Mouse (Mus musculus): ENCODE data around the gene Glb1. TPM values are rescaled to one million over a fixed set of nuclear protein-coding genes. Genes with fewer than 3 reads are reported as not detected.

Glb1 gene
- polyA plus RNA-seq, 1 experiment from 2014 or later = 58.4 TPM

GRCm38 (mm10) chr9:114480940-114481339, 80.1 kb downstream of the Glb1 start:
- H3K4me3 ChIP-seq (replicated peaks) = no peak overlapping the region
- H3K9ac ChIP-seq = no peak overlapping the region
- H3K4me1 ChIP-seq = no peaks in the 10 kb centered on the region
- H3K27ac ChIP-seq = no peak overlapping the region
- no peaks in the 10 kb centered on the region for H3K36me3 ChIP-seq
- no peak for ATAC-seq (replicated peaks; ENCODE audit: low FRiP score)
- no peaks in the 10 kb centered on the region for H3K27me3 ChIP-seq
- no peaks in the 10 kb centered on the region for H3K9me3 ChIP-seq (replicated peaks)
- H3K4me2 ChIP-seq = no peak overlapping the region
- WGBS = 83% methylated on average over 3 of the region's 3 CpGs

- ATAC-seq (replicated peaks; ENCODE audit: low FRiP score) = no peak
- H3K4me2 ChIP-seq = no peak overlapping the region
Measured at GRCm38 (mm10) chr9:114484771-114485170, 83.9 kb downstream of the Glb1 start.

GRCm38 (mm10) chr9:114486808-114487207, 85.9 kb downstream of the Glb1 start:
- Histone ChIP-seq H3K4me1 (no peaks in the 10 kb centered on the region), H3K4me3 (replicated peaks) (no peak overlapping the region), H3K4me2 (no peak overlapping the region), H3K9ac (no peak overlapping the region), H3K27me3 (no peaks in the 10 kb centered on the region), H3K27ac (no peak overlapping the region), H3K9me3 (replicated peaks) (no peaks in the 10 kb centered on the region), H3K36me3 (no peaks in the 10 kb centered on the region)
- WGBS = 56% methylated on average over 4 of the region's 4 CpGs
- ATAC-seq (replicated peaks; ENCODE audit: low FRiP score) = no peak

More at GRCm38 (mm10) chr9:114484771-114485170, 83.9 kb downstream of the Glb1 start:
- Histone ChIP-seq H3K4me3 (replicated peaks) (no peak overlapping the region), H3K4me1 (no peaks in the 10 kb centered on the region), H3K27me3 (no peaks in the 10 kb centered on the region), H3K9me3 (replicated peaks) (no peaks in the 10 kb centered on the region), H3K36me3 (no peaks in the 10 kb centered on the region), H3K9ac (no peak overlapping the region), H3K27ac (no peak overlapping the region)
- 86% methylated on average over 5 of the region's 5 CpGs for WGBS

DNA sequence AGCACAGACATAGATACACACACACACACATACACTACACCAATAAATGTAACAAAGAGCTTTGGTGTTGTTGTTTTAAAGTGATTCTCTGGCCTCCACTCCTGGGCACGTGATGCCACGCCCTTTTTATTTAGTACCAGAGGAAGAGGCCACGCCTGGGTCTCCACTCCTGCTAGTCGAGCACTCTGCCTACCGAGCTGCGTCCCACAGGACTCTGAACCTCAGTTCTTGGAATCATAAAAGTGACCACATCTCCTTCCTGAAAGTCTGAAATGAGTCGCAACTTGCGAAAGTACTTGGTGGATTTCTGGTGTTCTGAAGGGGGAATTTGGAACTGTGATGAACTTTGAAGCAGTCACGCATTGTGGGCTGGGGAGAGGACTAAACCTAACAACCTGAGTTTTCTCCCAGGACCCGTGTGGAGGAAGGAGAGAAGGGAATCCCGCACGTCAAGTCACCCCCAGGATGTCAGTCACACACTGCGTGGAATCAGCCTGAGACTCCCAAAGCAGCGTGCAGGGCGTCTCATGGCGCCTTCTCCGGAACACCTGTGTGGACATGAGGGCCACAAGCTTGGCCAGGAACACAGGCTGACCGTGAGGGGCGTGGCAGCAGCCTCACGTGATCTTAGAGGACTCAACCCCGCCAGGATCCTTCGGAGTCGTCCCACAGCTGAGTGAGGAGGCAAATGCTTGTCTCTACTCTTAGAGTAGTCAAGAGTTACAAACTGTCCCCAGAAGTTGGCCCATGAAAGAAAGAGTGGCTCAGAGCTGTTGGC, 86.8 kb downstream of the Glb1 start:
- Histone ChIP-seq H3K4me1 (no peaks in the 10 kb centered on the region), H3K4me3 (replicated peaks) (no peak overlapping the region), H3K36me3 (no peaks in the 10 kb centered on the region), H3K9ac (0 out of 2 replicates have a peak overlapping the region, but pooled peaks have one; percentile 8), H3K27ac (no peak overlapping the region), H3K9me3 (replicated peaks) (no peaks in the 10 kb centered on the region), H3K27me3 (no peaks in the 10 kb centered on the region), H3K4me2 (no peak overlapping the region)
- WGBS = 78% methylated on average over 23 of the region's 23 CpGs
- ATAC-seq (replicated peaks; ENCODE audit: low FRiP score) = no peak

DNA sequence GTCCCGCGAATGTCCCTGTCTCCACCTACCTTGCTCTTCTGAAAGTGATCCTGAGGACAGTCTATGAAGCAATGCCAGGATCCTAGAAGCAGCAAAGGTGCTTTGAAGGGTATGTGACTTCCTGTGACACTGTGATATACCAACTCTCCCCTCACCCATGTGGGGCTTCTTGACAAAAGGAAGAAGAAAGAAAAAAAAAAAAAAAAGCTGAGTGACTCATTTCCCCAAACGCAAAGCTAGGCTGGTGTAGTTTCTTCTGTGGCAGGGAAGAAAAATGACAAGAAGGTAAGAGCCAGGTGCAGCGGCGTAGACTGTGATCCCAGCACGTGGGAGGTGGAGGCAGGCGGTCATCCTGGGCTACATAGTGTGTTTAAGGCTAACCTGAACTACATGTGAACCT, 95.6 kb downstream of the Glb1 start:
- H3K36me3 ChIP-seq = no peaks in the 10 kb centered on the region
- no peak overlapping the region for H3K27ac ChIP-seq
- H3K4me2 ChIP-seq = no peak overlapping the region
- WGBS = 79% methylated on average over 7 of the region's 7 CpGs
- H3K9ac ChIP-seq = no peak overlapping the region
- H3K27me3 ChIP-seq = peaks cover 4% of the 10 kb centered on the region; the same call in 1 of the 2 replicates
- peaks cover 9% of the 10 kb centered on the region for H3K4me1 ChIP-seq
- no peaks in the 10 kb centered on the region for H3K9me3 ChIP-seq (replicated peaks)
- no peak for ATAC-seq (replicated peaks; ENCODE audit: low FRiP score)
- H3K4me3 ChIP-seq (replicated peaks) = no peak overlapping the region

- no peaks in the 10 kb centered on the region for H3K9me3 ChIP-seq (replicated peaks)
- peaks cover 4% of the 10 kb centered on the region; the same call in 1 of the 2 replicates for H3K27me3 ChIP-seq
- H3K4me3 ChIP-seq (replicated peaks) = no peak overlapping the region
- H3K36me3 ChIP-seq = no peaks in the 10 kb centered on the region
- 9% methylated on average over 11 of the region's 11 CpGs for WGBS
- H3K4me1 ChIP-seq = peaks cover 9% of the 10 kb centered on the region
- no peak overlapping the region for H3K27ac ChIP-seq
- ATAC-seq (replicated peaks; ENCODE audit: low FRiP score) = peak; percentile 67
- H3K9ac ChIP-seq = no peak overlapping the region
- peak overlapping the region; percentile 44 for H3K4me2 ChIP-seq
Measured at GRCm38 (mm10) chr9:114498218-114498617, 97.3 kb downstream of the Glb1 start.

GRCm38 (mm10) chr9:114499783-114500515, 99.1 kb downstream of the Glb1 start:
- H3K27ac ChIP-seq = no peak overlapping the region
- H3K4me3 ChIP-seq (replicated peaks) = no peak overlapping the region
- H3K36me3 ChIP-seq = no peaks in the 10 kb centered on the region
- H3K9me3 ChIP-seq (replicated peaks) = no peaks in the 10 kb centered on the region
- peak overlapping the region; percentile 25; the same call in 1 of the 2 replicates for H3K4me2 ChIP-seq
- H3K27me3 ChIP-seq = peaks cover 4% of the 10 kb centered on the region; the same call in 1 of the 2 replicates
- 0 out of 2 replicates have a peak, but pooled peaks have one; percentile 30 for ATAC-seq (replicated peaks; ENCODE audit: low FRiP score)
- peaks cover 9% of the 10 kb centered on the region for H3K4me1 ChIP-seq
- no peak overlapping the region for H3K9ac ChIP-seq
- WGBS = 21% methylated on average over 15 of the region's 15 CpGs

- peaks cover 4% of the 10 kb centered on the region; the same call in 1 of the 2 replicates for H3K27me3 ChIP-seq
- no peak overlapping the region for H3K4me2 ChIP-seq
- no peak overlapping the region for H3K9ac ChIP-seq
- 93% methylated on average over 7 of the region's 7 CpGs for WGBS
- no peak overlapping the region for H3K27ac ChIP-seq
- H3K36me3 ChIP-seq = no peaks in the 10 kb centered on the region
- no peaks in the 10 kb centered on the region for H3K9me3 ChIP-seq (replicated peaks)
- ATAC-seq (replicated peaks; ENCODE audit: low FRiP score) = no peak
- no peak overlapping the region for H3K4me3 ChIP-seq (replicated peaks)
- peaks cover 9% of the 10 kb centered on the region for H3K4me1 ChIP-seq
Measured at GRCm38 (mm10) chr9:114501111-114501510, 100.2 kb downstream of the Glb1 start.

DNA sequence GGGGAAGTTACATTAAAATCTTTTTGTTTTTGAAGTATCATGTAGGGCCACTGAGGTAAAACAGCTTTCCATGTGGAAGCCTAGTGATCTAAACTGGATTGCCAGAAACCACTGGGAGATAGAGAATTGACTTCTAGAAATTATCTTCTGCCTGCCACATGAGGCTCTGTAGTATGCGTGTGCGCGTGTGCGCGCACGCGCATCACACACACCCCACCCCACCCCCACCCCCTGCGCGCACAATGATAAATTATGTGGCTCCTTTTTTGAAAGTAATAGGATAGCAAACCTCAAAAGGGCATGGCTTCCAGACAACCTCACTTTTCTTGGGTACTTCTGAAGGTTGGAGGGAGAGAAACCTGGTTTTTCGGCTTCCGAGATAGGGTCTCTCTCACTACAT, 101.0 kb downstream of the Glb1 start:
- no peak for ATAC-seq (replicated peaks; ENCODE audit: low FRiP score)
- Histone ChIP-seq H3K4me3 (replicated peaks) (no peak overlapping the region), H3K4me1 (peaks cover 9% of the 10 kb centered on the region), H3K4me2 (no peak overlapping the region), H3K36me3 (no peaks in the 10 kb centered on the region), H3K9ac (no peak overlapping the region), H3K9me3 (replicated peaks) (no peaks in the 10 kb centered on the region), H3K27me3 (peaks cover 4% of the 10 kb centered on the region; the same call in 1 of the 2 replicates), H3K27ac (no peak overlapping the region)
- WGBS = 96% methylated on average over 11 of the region's 11 CpGs

DNA sequence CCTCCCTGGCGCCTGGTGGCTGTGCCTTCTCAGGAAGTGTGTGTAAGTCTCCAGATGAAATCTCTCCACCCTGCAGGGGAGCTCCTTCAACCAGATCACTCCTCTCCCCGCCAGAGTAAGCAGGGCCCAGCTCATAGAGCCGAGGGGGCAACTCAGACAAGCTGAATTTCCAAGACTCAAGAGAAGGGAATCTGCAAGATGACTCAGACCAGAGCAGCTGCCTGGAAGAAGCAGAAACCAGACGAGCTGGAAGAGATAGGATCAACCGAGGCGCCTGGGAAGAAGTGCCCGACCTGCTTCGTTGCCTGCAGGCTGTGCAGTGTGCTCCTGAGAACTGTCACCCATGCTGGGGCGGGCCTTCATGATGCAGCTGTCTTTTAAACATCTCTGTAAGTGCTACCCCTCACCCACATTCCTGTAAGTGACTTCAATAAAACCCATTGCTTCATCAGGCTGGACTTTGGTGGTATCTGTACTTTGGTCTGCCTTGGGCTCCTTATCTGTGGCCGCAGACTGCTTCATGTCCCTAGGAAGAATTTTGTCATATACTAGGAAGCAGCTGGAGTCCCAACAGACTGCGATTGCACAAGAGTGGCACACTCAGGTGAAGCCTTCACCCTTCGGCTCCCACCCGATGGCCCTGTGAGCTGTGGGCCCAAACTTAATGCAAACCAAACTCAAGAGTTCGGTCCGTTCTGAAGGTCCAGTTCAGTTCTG, 102.0 kb downstream of the Glb1 start:
- H3K27ac ChIP-seq = peak overlapping the region; percentile 43
- no peak overlapping the region for H3K4me2 ChIP-seq
- ATAC-seq (replicated peaks; ENCODE audit: low FRiP score) = peak; percentile 44
- 0 out of 2 replicates have a peak, but pooled peaks cover 4% of the 10 kb centered on the region for H3K36me3 ChIP-seq
- H3K9me3 ChIP-seq (replicated peaks) = no peaks in the 10 kb centered on the region
- peaks cover 4% of the 10 kb centered on the region; the same call in 1 of the 2 replicates for H3K27me3 ChIP-seq
- H3K4me1 ChIP-seq = peaks cover 9% of the 10 kb centered on the region
- no peak overlapping the region for H3K4me3 ChIP-seq (replicated peaks)
- no peak overlapping the region for H3K9ac ChIP-seq
- 63% methylated on average over 15 of the region's 15 CpGs for WGBS

DNA sequence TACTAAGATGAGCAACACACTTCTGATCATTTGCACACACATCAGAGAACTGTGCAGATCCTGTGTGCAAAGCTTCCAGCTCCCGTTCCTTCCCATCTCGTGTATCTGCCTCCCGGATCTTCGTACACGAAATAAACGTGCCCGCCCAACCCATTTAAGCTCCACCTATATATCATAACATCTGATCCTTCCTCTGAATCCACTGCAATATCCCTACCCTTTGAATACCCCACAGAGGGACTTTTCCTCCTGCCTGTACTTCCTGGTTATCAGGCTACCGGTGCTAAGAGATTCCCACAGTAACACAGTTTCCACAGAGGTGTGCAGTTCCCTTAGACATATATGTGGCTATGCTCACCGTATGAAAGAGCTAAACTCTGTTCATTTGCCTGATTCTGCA, 103.9 kb downstream of the Glb1 start, which contains the start of gene Ccr4:
Gene Ccr4, minus strand, starts transcription at position 101 of the 400 bp plus-strand sequence.
- WGBS = 80% methylated on average over 9 of the region's 9 CpGs
- ATAC-seq (replicated peaks; ENCODE audit: low FRiP score) = no peak
- Histone ChIP-seq H3K9ac (no peak within 1 kb of the TSS), H3K4me3 (replicated peaks) (no peak within 1 kb of the TSS), H3K27ac (no peak within 1 kb of the TSS), H3K4me2 (no peak within 1 kb of the TSS), H3K4me1 (peaks cover 4% of the 10 kb centered on the region), H3K9me3 (replicated peaks) (no peaks in the 10 kb centered on the region; the same call in 1 of the 2 replicates), H3K27me3 (peaks cover 1% of the 10 kb centered on the region; the same call in 1 of the 2 replicates), H3K36me3 (peaks cover 20% of the 10 kb centered on the region)
